Mouse (Mus musculus): ENCODE measurements around the gene AC134908.4. TPM values are rescaled to one million over a fixed set of nuclear protein-coding genes. Genes with fewer than 3 reads are reported as not detected.

Gene AC134908.4
- polyA plus RNA-seq, 1 experiment from 2014 or later = not detected

DNA sequence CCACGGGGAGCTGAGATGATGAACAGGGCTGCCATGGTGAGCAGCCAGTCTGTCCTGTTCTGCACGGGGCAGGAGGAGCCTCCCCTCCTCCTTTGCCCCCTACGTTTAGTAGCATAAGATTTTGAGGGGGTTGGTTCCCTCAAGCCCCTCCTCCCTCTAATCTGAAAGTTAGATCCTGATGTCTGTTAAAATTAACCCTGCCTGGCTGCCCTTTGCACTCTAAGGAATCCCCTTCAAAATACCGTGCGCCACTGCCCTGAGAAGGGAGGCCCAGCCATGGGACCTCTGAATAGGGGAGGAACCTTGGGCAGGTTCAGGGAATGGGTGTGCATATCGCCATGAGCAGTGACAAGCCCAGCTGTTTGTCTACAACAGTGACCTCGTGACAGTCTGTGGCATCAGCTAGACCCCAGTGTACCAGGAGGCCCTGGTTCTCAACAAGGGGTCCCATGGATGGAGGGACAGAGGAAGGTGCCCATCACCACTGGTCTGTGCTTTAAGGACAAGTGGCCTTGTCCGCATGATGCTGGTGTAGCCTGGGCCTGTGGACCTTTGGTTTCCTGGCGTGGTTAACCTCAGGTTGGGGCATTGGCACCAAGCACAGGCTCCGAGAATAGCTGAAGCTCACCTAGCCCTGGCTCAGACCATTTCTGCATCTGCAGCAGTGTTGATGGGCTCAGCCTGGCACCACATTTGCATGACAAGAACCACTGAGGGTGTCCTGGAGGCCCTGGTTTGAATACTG lies 20.0 kb downstream of the AC134908.4 start:
- no peak for DNase-seq (ENCODE audit: low spot score)
- Histone ChIP-seq H3K4me3 (ENCODE audit: low read depth, low read length) (no peak overlapping the region), H3K9me3 (ENCODE audit: control insufficient read depth, low read length) (no peaks in the 10 kb centered on the region), H3K9ac (ENCODE audit: low read length) (no peak overlapping the region), H3K27ac (ENCODE audit: low read depth) (no peak overlapping the region), H3K27me3 (replicated peaks; ENCODE audit: control insufficient read depth, insufficient read depth, low read length) (no peaks in the 10 kb centered on the region), H3K4me2 (ENCODE audit: low read length) (no peak overlapping the region), H3K4me1 (replicated peaks; ENCODE audit: control insufficient read depth, insufficient read depth, low read length) (peaks cover 9% of the 10 kb centered on the region), H3K36me3 (ENCODE audit: control insufficient read depth, insufficient read depth, low read length) (peaks cover 16% of the 10 kb centered on the region)
- ATAC-seq (replicated peaks; ENCODE audit: low FRiP score, low TSS enrichment, low read depth) = no peak
- WGBS = 78% methylated on average over 10 of the region's 10 CpGs

DNA sequence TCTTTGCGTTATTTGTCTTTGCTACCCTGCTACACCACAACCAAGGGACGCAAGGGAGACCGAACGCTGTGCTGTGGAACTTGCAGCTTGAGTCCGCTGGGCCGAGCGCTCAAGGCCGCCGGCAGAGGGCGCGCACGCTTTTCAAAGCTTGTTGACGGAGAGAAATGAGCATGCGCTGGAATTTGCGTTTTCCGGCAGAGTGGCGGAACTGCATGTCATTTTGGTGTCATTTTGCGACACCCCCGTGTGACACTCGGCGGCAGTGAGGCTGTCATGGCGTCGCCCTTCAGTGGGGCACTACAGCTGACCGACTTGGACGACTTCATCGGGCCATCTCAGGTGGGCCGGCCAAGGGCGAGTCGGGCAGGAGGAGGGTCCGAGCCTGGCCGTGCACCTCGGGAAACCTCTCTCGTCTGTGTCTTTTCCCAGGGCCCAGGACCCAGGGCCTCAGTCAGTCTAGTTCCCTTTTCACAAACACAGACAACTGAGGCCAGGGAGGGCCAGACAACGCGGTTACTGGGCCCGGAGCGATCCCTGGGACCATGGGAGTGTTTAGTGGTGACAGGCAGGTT lies 21.8 kb downstream of the AC134908.4 start, which contains the start of gene Narfl:
TSS of gene Narfl (plus strand) at position 228 of the 572 bp plus-strand sequence.
- DNase-seq (ENCODE audit: low spot score) = peak; percentile 99
- Histone ChIP-seq H3K4me1 (replicated peaks; ENCODE audit: control insufficient read depth, insufficient read depth, low read length) (peaks cover 9% of the 10 kb centered on the region), H3K36me3 (ENCODE audit: control insufficient read depth, insufficient read depth, low read length) (peaks cover 9% of the 10 kb centered on the region; the same call in 1 of the 2 replicates), H3K27ac (ENCODE audit: low read depth) (no peak within 1 kb of the TSS), H3K9me3 (ENCODE audit: control insufficient read depth, low read length) (no peaks in the 10 kb centered on the region), H3K9ac (ENCODE audit: low read length) (peak within 1 kb of the TSS; percentile 69), H3K27me3 (replicated peaks; ENCODE audit: control insufficient read depth, insufficient read depth, low read length) (no peaks in the 10 kb centered on the region), H3K4me2 (ENCODE audit: low read length) (peak within 1 kb of the TSS; percentile 57), H3K4me3 (ENCODE audit: low read depth, low read length) (peak within 1 kb of the TSS; percentile 80)
- WGBS = under 1% methylated on average over 37 of the region's 37 CpGs
- ATAC-seq (replicated peaks; ENCODE audit: low FRiP score, low TSS enrichment, low read depth) = peak; percentile 89

DNA sequence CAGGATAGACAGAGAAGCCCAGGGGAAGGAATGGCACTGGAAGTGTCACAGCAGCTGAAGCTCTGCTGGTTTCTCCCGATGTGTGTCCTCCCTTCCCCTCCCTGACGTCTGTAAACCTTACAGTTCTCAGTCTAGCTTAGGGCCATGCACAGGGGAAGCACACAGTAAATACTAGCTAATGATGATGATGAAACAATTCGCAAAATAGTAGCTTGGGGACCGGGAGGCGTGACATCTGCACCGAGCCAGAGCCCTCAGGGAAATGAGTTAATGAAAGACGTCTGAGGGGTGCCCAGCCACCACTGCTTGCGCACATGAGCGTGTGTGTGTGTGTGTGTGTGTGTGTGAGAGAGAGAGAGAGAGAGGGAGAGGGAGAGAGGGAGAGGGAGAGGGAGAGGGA lies 26.1 kb downstream of the AC134908.4 start:
- Histone ChIP-seq H3K4me2 (ENCODE audit: low read length) (no peak overlapping the region), H3K9me3 (ENCODE audit: control insufficient read depth, low read length) (no peaks in the 10 kb centered on the region), H3K36me3 (ENCODE audit: control insufficient read depth, insufficient read depth, low read length) (no peaks in the 10 kb centered on the region), H3K4me3 (ENCODE audit: low read depth, low read length) (no peak overlapping the region), H3K9ac (ENCODE audit: low read length) (no peak overlapping the region), H3K27me3 (replicated peaks; ENCODE audit: control insufficient read depth, insufficient read depth, low read length) (no peaks in the 10 kb centered on the region), H3K4me1 (replicated peaks; ENCODE audit: control insufficient read depth, insufficient read depth, low read length) (peaks cover 2% of the 10 kb centered on the region), H3K27ac (ENCODE audit: low read depth) (no peak overlapping the region)
- DNase-seq (ENCODE audit: low spot score) = no peak
- WGBS = 58% methylated on average over 9 of the region's 9 CpGs
- no peak for ATAC-seq (replicated peaks; ENCODE audit: low FRiP score, low TSS enrichment, low read depth)

DNA sequence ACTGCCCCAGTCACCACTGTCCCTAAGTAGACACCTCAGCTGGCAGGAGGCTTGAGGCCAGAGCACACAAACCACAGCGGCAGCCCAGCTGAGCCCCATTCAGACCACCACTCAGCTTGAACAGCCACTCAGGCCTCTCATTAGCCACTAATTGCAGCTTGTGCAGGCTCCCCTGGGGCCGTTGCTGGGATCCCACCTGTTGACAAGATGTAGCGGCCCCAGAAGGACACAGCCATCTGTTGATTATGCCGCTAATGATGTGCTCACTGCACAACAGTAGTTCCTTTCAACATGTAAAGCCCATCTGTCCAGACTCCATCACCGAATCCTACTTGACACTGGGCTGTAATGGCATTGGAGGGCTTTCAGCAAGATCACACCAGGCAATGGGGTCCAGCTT lies 29.6 kb downstream of the AC134908.4 start:
- no peaks in the 10 kb centered on the region for H3K4me1 ChIP-seq (replicated peaks; ENCODE audit: control insufficient read depth, insufficient read depth, low read length)
- H3K9ac ChIP-seq (ENCODE audit: low read length) = no peak overlapping the region
- no peaks in the 10 kb centered on the region for H3K36me3 ChIP-seq (ENCODE audit: control insufficient read depth, insufficient read depth, low read length)
- WGBS = 68% methylated on average over 5 of the region's 5 CpGs
- no peaks in the 10 kb centered on the region for H3K9me3 ChIP-seq (ENCODE audit: control insufficient read depth, low read length)
- no peak overlapping the region for H3K27ac ChIP-seq (ENCODE audit: low read depth)
- no peak overlapping the region for H3K4me3 ChIP-seq (ENCODE audit: low read depth, low read length)
- no peaks in the 10 kb centered on the region for H3K27me3 ChIP-seq (replicated peaks; ENCODE audit: control insufficient read depth, insufficient read depth, low read length)
- DNase-seq (ENCODE audit: low spot score) (no peak), ATAC-seq (replicated peaks; ENCODE audit: low FRiP score, low TSS enrichment, low read depth) (no peak)
- no peak overlapping the region for H3K4me2 ChIP-seq (ENCODE audit: low read length)

DNA sequence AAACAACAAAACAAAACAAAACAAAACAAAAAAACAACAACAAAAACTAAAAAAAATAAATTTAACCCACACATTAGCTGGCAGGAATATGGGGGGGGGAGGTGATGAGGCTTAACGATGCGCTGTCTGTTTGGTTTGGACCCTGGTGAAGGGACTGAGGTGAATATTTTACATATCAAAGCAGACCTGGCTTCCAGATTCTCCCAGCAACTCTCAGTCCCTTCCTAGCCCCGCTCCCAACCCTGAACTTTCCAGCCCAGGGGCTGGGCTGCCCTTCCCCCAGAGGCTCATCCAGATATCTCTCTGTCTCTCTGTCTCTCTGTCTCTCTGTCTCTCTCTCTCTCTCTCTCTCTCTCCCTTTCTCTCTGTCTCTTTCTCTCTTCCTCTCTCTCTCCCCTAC lies 32.9 kb downstream of the AC134908.4 start:
- H3K9ac ChIP-seq (ENCODE audit: low read length) = no peak overlapping the region
- H3K4me1 ChIP-seq (replicated peaks; ENCODE audit: control insufficient read depth, insufficient read depth, low read length) = no peaks in the 10 kb centered on the region
- H3K4me2 ChIP-seq (ENCODE audit: low read length) = no peak overlapping the region
- ATAC-seq (replicated peaks; ENCODE audit: low FRiP score, low TSS enrichment, low read depth) = no peak
- no peaks in the 10 kb centered on the region for H3K27me3 ChIP-seq (replicated peaks; ENCODE audit: control insufficient read depth, insufficient read depth, low read length)
- 27% methylated on average over 3 of the region's 3 CpGs for WGBS
- DNase-seq (ENCODE audit: low spot score) = no peak
- H3K9me3 ChIP-seq (ENCODE audit: control insufficient read depth, low read length) = no peaks in the 10 kb centered on the region
- no peak overlapping the region for H3K4me3 ChIP-seq (ENCODE audit: low read depth, low read length)
- H3K27ac ChIP-seq (ENCODE audit: low read depth) = no peak overlapping the region
- no peaks in the 10 kb centered on the region for H3K36me3 ChIP-seq (ENCODE audit: control insufficient read depth, insufficient read depth, low read length)

DNA sequence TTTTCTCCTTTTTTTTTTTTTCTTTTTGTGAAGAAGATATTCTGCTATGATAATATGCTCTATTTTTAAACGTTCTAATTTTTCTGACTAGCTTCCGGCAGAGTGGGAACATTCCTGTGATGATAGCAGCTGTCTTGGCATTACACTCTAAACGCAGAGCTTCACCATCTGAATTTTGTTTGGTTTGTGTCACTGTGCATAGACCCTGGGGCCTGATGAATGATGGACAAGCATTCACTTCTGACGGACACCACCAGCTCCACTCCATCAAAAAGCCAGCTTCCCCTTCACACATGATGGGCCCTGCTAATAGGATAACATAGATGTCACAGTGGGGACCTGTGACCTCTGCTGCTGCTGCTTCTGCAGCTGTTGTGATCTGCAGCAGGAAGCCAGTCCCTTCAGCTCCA lies 33.9 kb downstream of the AC134908.4 start:
- no peak for DNase-seq (ENCODE audit: low spot score)
- Histone ChIP-seq H3K36me3 (ENCODE audit: control insufficient read depth, insufficient read depth, low read length) (no peaks in the 10 kb centered on the region), H3K9me3 (ENCODE audit: control insufficient read depth, low read length) (no peaks in the 10 kb centered on the region), H3K27me3 (replicated peaks; ENCODE audit: control insufficient read depth, insufficient read depth, low read length) (no peaks in the 10 kb centered on the region), H3K4me2 (ENCODE audit: low read length) (no peak overlapping the region), H3K4me1 (replicated peaks; ENCODE audit: control insufficient read depth, insufficient read depth, low read length) (peaks cover 3% of the 10 kb centered on the region), H3K27ac (ENCODE audit: low read depth) (no peak overlapping the region), H3K4me3 (ENCODE audit: low read depth, low read length) (no peak overlapping the region), H3K9ac (ENCODE audit: low read length) (no peak overlapping the region)
- WGBS = 56% methylated on average over 4 of the region's 4 CpGs
- no peak for ATAC-seq (replicated peaks; ENCODE audit: low FRiP score, low TSS enrichment, low read depth)

DNA sequence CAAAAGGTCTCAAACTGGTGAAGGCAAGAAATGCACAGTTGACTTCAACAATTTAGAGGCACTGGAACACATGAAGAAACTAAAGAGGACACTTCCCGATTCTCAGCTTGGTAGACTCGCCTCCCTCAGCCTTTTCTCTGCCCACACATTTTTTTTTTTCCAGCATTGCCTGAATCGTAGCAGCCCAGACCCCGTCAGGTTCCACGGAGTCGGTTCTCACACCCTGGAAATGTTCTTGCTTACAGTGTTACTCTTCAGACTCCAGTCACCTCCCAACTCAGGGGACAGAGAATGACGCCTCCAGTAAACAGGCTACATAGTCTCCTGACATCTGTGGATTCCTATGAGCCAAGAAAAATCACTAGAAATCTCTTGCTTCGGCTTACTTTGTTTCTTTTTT lies 35.3 kb downstream of the AC134908.4 start:
- 71% methylated on average over 8 of the region's 8 CpGs for WGBS
- Histone ChIP-seq H3K9ac (ENCODE audit: low read length) (no peak overlapping the region), H3K4me1 (replicated peaks; ENCODE audit: control insufficient read depth, insufficient read depth, low read length) (peaks cover 9% of the 10 kb centered on the region), H3K9me3 (ENCODE audit: control insufficient read depth, low read length) (no peaks in the 10 kb centered on the region), H3K36me3 (ENCODE audit: control insufficient read depth, insufficient read depth, low read length) (no peaks in the 10 kb centered on the region), H3K4me3 (ENCODE audit: low read depth, low read length) (no peak overlapping the region), H3K27me3 (replicated peaks; ENCODE audit: control insufficient read depth, insufficient read depth, low read length) (no peaks in the 10 kb centered on the region), H3K27ac (ENCODE audit: low read depth) (no peak overlapping the region), H3K4me2 (ENCODE audit: low read length) (no peak overlapping the region)
- DNase-seq (ENCODE audit: low spot score) (no peak), ATAC-seq (replicated peaks; ENCODE audit: low FRiP score, low TSS enrichment, low read depth) (no peak)

DNA sequence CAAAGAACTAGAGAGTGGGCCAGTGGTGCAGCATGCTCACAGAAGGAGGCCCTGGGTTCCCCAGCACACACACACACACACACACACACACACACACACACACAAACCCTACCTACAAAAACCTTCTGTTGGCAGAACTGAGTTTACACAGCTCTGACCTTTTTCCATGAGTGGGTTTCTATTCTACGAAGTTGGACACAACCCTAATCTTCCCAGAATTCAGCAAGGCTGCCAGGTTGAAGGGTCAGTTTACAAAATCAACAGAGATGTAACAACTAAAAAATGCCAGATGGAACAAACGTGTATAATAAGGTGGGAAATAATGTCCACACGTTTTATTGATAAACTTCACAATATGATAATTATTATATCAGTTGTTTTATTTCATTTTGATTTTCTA lies 37.8 kb downstream of the AC134908.4 start:
- H3K4me3 ChIP-seq (ENCODE audit: low read depth, low read length) = no peak overlapping the region
- ATAC-seq (replicated peaks; ENCODE audit: low FRiP score, low TSS enrichment, low read depth) (no peak), DNase-seq (ENCODE audit: low spot score) (no peak)
- no peak overlapping the region for H3K27ac ChIP-seq (ENCODE audit: low read depth)
- no peak overlapping the region for H3K4me2 ChIP-seq (ENCODE audit: low read length)
- H3K9ac ChIP-seq (ENCODE audit: low read length) = no peak overlapping the region
- no peaks in the 10 kb centered on the region for H3K27me3 ChIP-seq (replicated peaks; ENCODE audit: control insufficient read depth, insufficient read depth, low read length)
- H3K9me3 ChIP-seq (ENCODE audit: control insufficient read depth, low read length) = no peaks in the 10 kb centered on the region
- no peaks in the 10 kb centered on the region for H3K36me3 ChIP-seq (ENCODE audit: control insufficient read depth, insufficient read depth, low read length)
- H3K4me1 ChIP-seq (replicated peaks; ENCODE audit: control insufficient read depth, insufficient read depth, low read length) = peaks cover 9% of the 10 kb centered on the region
- 62% methylated on average over 3 of the region's 3 CpGs for WGBS
